Mouse (Mus musculus): Measurements from ENCODE around the gene Cpne6.

The Cpne6 gene

DNA sequence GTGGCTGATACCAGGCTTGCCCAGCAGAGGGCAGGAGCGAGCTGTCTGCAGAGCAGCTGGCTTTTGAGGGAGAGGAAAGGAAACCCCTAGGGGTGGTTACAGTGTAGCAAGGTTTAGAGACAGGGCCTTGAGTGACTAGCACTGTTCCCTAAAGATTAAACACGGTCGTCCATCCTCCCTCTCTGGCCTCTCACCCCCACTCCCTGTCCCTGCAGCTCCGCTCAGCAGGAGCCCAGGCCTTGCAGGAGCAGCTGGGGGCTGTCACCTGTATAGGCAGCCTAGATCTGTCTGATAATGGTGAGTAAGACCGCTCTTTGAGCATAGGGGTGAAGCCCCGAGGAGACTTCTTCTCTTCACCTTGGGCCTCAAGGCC is 12.8 kb upstream of the Cpne6 start:
- peak; percentile 72 to 85 for DNase-seq (ENCODE audit: low spot score in 2 of 2)

GRCm38 (mm10) chr14:55505612-55506011 is 4.6 kb upstream of the Cpne6 start:
- no peak for DNase-seq (ENCODE audit: low spot score in 2 of 2)

GRCm38 (mm10) chr14:55507801-55508200 is 2.4 kb upstream of the Cpne6 start:
- no peak for DNase-seq (ENCODE audit: low spot score in 2 of 2)

- no peak for DNase-seq (ENCODE audit: low spot score in 2 of 2)
Observed at GRCm38 (mm10) chr14:55509540-55509939, 705 bp upstream of the Cpne6 start.

- no peak for DNase-seq (ENCODE audit: low spot score in 2 of 2)
Observed at GRCm38 (mm10) chr14:55511037-55511436, 792 bp downstream of the Cpne6 start.

DNA sequence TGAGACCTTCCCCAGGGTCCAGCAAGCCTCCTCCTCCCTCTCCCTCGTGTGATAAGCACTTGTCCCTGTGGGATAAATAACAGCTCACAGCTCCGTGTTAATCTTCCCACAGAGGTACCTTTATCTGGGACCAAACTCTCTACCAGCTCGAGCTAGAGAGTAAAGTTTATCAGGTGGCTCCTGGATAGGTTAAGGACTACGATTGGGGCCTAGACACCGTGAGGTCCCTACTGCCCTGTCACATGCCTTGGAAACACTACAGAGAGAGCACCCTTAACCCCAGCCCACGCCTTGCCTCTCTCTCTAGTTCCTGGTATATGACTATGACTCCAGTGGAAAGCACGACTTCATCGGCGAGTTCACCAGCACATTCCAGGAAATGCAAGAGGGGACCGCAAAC is 3.7 kb downstream of the Cpne6 start:
- DNase-seq (ENCODE audit: low spot score in 2 of 2): no peak

DNA sequence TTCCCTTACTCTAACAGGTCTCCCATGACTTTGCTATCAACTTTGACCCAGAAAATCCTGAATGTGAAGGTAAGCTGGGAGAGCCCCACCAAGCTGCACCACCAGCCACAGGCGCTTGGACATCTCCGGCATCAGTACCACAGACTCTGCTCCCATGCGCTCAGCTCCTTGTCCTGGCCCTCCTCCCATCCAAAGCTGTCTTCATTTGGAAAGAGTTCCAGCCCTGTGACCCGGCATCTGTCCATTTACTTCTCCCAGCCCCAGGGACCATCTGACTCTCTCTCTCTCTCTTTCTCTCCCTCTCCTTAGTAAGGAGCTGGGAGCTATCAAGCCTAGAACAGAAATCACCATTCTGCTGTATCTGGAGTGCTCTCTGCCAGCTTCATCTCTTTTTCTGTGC is 5.6 kb downstream of the Cpne6 start:
- no peak for DNase-seq (ENCODE audit: low spot score in 2 of 2)

DNA sequence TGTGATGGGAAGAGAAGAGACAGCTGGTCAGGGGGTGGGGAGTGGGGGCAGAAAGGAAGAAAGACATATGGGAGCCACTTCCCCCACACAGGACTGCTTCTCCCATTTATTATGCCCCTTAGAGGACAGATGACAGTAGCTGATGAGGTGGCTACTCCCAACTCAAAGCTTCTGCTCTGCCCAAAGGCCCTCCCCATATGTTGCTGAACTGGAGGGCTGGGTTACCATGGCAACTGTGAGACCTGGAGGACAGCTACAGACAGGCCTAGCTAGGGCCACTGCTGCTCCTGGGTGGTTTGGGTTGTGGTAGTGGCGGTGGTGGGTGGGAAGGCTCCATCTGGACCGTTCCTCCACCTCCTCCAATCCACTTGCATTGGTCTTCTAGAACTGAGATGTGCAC is 8.7 kb downstream of the Cpne6 start:
- DNase-seq (ENCODE audit: low spot score in 2 of 2): no peak

DNA sequence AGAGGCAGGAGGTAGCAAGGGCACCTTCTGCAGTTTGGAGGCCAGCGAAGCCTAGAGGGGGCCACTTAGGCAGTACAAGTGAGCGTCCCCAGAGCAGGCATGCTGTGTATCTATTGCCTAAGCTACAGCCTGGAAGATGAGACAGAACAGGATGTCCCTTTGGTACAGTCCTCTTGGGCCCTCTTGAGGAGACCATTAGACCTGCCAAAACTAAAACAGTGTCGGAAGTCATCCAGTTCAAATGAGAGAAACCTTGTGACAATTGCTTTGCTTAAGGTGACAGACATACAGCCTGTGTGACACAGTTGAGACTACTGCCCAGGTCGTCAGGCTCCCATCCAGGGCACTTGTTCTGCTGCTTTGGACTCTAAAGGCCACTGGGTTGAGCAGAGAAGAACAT is 9.4 kb downstream of the Cpne6 start:
- no peak for DNase-seq (ENCODE audit: low spot score in 2 of 2)

GRCm38 (mm10) chr14:55520451-55521361 is 10.5 kb downstream of the Cpne6 start:
- DNase-seq (ENCODE audit: low spot score in 2 of 2): peak in 1 of 2 experiments; percentile 33

- DNase-seq (ENCODE audit: low spot score in 2 of 2): no peak
Observed at GRCm38 (mm10) chr14:55524062-55524461, 13.8 kb downstream of the Cpne6 start.

GRCm38 (mm10) chr14:55524785-55525184 is 14.5 kb downstream of the Cpne6 start, which contains the start of gene Nrl:
TSS of gene Nrl (minus strand) at chr14:55524981.
- no peak for DNase-seq (ENCODE audit: low spot score in 2 of 2)

DNA sequence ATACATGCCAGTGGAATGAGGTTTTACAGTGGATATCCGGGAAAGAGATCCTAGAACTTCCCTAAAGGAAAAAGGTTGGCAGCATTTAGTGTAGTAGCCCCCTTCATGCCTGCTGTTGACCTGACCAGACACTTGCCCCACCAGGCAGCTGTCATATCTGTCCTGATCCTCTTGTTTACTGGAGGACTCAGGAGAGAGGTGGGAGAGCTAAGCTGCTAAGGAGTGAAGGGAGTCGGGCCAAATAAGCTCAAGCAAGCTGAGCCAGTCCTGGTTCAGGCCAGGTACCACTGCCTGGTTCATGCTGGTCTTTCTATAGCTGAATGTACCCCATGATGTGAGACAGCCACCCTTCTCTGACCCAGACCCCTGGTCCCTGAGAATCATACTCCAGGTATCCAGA is 16.4 kb downstream of the Cpne6 start:
- DNase-seq (ENCODE audit: low spot score in 2 of 2): no peak

DNA sequence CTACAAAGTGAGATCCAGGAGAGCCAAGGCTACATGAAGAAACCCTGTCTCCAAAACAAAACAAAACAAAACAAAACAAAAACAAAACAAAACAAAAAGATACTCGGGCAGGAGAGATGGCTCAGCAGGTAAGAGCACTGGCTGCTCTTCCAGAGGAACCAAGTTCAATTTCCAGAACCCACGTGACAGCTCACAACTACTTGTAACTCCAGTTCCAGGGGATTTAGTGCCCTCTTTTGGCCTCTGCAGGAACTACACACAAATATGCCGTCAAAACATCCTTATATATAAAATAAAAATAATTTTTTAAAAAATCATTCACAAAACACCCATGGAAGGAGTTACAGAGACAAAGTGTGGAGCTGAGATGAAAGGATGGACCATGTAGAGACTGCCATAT is 17.7 kb downstream of the Cpne6 start:
- no peak for DNase-seq (ENCODE audit: low spot score in 2 of 2)

- peak in 1 of 2 experiments; percentile 31 for DNase-seq (ENCODE audit: low spot score in 2 of 2)
Observed at GRCm38 (mm10) chr14:55536116-55536745, 26.0 kb downstream of the Cpne6 start.

DNA sequence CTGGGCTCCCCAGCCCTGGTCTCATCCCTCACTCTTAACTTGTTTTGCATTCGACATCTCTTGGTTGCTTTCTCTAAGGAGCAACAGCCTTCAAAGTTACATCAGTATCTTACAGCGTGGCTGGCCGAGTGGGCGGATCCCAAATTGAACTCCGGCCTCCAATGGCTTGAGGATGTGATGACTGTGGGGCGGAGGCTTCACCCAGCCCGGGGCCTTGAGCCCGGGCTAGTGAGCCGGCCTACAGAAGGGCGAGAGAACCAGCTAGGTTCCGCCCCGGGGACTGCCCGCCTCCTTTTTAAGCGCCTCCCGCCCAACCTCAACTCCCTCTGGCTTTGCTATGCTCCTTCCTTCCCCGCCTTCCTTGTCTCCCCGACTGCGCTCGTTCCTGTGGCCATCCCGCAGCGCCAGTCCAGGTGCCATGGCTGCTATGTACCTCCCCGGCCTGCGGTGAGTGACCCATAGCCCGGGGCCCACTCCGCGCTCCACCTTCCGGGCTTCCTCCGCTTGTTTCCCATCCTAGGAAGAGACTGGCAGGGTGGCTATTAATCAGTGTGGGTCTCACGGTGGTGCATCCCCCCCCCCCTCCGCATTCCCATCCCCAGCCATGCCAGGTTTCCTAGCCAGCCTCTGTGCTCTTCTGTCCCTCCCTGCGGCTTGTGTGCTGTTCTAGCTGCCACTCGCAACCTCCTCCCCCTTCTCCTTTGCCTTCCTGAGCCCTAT is 30.0 kb downstream of the Cpne6 start, which contains the start of gene Pck2:
Gene Pck2, plus strand, starts transcription at position 200 of the 720 bp plus-strand sequence.
- DNase-seq (ENCODE audit: low spot score in 2 of 2): peak; percentile 77 to 88

DNA sequence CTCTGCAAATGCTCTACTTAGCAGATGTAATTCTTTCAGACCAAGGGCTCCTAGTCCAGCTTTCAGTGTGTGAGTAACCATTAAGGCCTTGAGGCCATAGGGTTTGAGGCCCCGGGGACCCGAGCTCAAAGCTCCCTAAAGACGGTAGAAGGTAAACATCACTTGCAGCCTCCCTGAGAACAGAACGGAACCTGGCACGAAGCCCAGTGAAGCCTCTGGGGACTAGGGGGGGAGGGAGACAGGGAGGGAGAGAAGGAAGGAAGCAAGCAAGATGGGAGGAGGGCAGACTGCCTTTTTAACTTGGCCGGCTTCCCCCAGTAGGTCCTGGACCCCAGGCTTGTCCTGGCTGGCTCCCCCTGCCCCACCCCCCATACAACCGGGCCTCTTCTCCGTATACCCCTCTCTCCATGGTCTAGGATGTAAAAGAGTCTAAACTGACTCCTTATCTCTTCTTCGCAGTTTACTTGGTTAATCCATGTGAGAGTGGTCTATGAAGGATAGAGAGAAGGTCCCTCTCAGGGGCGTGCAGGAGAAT is 30.6 kb downstream of the Cpne6 start:
- peak; percentile 49 to 74 for DNase-seq (ENCODE audit: low spot score in 2 of 2)

- DNase-seq (ENCODE audit: low spot score in 2 of 2): no peak
Observed at GRCm38 (mm10) chr14:55542268-55542667, 32.0 kb downstream of the Cpne6 start.

GRCm38 (mm10) chr14:55544334-55544733 is 34.1 kb downstream of the Cpne6 start:
- no peak for DNase-seq (ENCODE audit: low spot score in 2 of 2)

- no peak for DNase-seq (ENCODE audit: low spot score in 2 of 2)
Observed at GRCm38 (mm10) chr14:55550191-55550590, 39.9 kb downstream of the Cpne6 start.

- no peak for DNase-seq (ENCODE audit: low spot score in 2 of 2)
Observed at GRCm38 (mm10) chr14:55551347-55551746, 41.1 kb downstream of the Cpne6 start.

GRCm38 (mm10) chr14:55551794-55552193 is 41.5 kb downstream of the Cpne6 start:
- no peak for DNase-seq (ENCODE audit: low spot score in 2 of 2)

All from urinary bladder, adult 18-20 months (tissue).